Mouse (Mus musculus) fat pad, adult 2 months (tissue): ENCODE measurements at regions not wholly inside any gene's neighbourhood (a gene's known extent, or its start where the extent isn't known, plus 50 kb on each side); places are given as distances from the start of the nearest gene placed in this dataset.
"Not testable (repeated sequence)": the region's sequence is repeated elsewhere in the genome, so short reads cannot be mapped to it uniquely, and the experiment has no call there.

Experiments
- DNase-seq: peaks from one replicate; pipeline ENCODE4 v3.0.0-alpha.2; 2011; ENCODE audit warnings: low read depth, low spot score; ENCODE audit errors: extremely low read depth

DNA sequence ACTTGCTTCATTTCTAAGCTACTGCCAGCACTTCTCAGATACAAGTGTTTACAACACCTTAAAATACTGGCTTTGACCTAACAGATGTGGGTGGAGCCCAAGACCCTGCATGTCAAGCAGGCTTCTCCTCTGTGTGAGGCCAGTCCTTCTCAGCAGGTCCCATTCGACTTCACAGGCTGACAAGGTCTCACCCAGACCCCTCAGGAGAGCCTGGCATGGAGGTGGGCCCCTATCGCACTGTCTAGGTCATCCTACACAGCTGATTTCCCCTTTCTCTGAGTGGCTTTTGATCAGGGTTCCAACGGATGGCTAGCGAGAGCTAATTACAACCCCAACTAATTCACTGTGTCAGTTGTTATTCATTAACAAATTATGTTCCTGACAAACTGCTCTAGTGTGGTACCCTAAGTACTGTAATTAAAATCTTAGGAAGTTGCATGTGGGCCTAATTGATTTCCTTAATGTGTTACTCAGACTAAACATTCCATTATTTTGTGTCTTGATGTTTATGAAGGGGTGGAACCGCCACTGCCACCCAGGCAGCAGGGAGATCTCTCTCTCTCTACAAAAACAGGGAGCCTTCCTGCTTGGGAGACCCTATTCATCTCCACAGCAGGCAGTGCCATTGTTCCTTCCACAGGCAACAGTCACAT lies 73.4 kb upstream of the Rad23b start:
- DNase-seq, result no peak

DNA sequence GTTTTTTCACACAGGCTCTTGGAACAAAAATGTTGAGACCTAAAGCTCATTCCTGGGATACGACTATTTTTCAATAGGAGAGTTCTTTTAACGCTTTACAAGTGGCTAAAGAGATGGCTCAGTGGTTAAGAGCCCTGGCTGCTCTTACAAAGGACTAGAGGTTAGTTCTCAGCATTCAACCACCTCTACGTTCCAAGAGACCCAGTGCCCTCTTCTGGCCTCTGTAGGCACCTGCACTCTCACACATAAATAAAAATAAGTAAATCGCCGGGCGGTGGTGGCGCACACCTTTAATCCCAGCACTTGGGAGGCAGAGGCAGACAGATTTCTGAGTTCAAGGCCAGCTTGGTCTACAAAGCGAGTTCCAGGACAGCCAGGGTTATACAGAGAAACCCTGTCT lies 70.5 kb upstream of the Rad23b start:
- not testable (repeated sequence) for DNase-seq

GRCm38 (mm10) chr4:55280706-55281105 lies 69.1 kb upstream of the Rad23b start:
- no peak for DNase-seq

GRCm38 (mm10) chr4:55281486-55282096 lies 68.3 kb upstream of the Rad23b start:
- DNase-seq, result no peak

- no peak for DNase-seq
Measured at GRCm38 (mm10) chr4:55282474-55282873, 67.4 kb upstream of the Rad23b start.

GRCm38 (mm10) chr4:55284722-55285225 lies 65.1 kb upstream of the Rad23b start:
- no peak for DNase-seq

DNA sequence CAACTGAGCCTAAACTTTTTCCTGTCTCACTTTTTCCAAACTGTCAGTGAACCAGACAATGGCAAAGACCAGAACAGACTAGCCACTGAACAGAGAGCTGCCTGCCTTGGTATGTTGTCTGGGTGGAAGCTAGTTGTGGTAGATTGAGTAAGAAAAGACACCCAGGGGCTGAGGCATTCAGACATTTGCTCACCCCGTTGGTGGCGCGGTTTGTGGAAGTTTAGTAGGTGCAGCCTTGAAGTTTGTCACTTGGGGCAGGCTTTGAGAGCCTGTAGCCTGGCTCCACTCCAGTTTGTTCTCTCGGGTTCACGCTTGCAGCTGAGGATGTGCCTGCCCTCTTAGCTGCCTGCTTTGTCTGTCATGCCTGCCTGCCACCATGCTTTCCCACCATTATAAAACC lies 64.2 kb upstream of the Rad23b start:
- no peak for DNase-seq

GRCm38 (mm10) chr4:55288456-55288855 lies 61.4 kb upstream of the Rad23b start:
- DNase-seq, result no peak

DNA sequence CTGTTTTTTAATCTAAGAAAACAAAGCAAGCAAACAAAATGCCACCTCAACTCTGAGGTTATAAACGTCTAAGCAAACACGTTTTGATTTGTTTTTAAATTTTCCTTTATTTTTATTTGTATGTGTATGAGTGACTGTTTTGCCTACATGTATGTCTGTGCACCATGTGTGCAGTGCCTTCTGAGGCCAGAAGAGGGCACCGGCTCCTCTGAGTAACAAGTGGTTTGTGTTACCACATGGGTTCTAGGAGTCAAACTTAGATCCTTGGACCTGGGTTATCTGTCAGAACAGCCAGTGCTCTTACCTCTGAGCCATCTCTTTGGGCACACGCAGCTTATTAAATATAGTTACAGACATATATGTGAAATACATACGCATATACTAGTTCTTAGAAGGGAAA lies 57.6 kb upstream of the Rad23b start:
- no peak for DNase-seq

DNA sequence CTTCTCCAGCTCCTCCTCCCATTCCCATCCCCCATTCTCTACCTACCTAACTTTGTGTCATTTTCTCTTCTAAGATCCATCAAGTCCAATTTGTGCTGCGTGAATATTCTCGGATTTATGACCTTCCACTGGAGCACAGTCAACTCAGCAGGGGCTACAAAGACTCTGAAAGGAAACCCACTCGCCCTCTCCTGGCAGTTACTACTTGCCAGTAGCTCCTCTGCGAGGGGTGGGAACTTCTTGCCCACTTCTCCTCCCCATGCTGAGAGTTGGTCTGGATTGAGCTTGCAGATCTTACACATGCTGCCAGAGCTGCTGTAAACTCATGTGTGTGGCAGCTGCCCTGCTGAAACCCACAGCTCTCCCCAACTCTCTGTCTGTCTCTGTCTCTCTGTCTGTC lies 57.1 kb upstream of the Rad23b start:
- no peak for DNase-seq

GRCm38 (mm10) chr4:55293347-55294079 lies 56.3 kb upstream of the Rad23b start:
- no peak for DNase-seq

GRCm38 (mm10) chr4:55294255-55294687 lies 55.6 kb upstream of the Rad23b start:
- DNase-seq, result no peak

DNA sequence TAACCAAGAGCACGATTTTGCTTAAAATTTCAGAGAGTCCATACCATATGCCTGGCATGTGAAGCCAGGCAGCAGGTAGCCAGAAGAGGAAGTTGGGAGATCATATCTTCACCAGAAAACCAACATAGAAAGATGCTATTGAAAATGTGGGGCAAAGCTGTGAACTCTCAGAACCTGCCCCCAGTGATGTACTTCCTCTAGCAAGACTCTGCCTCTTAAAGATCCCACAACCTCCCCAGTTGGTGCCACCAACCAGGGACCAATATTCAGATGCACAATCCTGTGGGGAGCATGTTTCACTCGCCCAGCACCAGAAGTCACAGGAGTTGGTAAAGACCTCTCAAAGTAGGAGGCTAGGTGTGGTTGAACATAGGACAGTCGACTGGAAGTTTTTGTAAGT lies 52.0 kb upstream of the Rad23b start:
- DNase-seq, result no peak
